In the genomic region with DNA sequence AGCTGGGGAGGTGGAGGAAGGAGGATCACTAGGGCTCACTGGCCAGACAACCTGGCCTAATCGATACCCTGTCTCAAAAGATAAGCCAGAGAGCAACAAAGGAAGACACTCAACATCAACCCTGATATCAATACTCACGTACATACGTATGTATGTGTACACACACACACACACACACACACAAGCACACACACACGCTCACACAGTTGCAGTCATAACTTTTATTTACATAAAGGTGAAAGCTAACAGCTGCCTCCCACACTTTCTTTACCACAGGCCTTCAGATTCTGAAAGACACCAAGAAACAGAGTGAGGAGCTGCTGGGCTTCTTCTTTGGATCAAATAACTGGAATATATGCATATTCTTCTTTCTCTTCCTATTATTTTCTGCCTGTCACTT, we compare ENCODE assay signal across 13 mouse cellular contexts.
"Had no signal": no experiment of that assay in that cellular context is flagged by ENCODE, and none has a peak within 500 bp of the region (broad histone marks: within the 10 kb centered on the region; RNA-seq: fewer than 3 reads in every experiment).

No protein-coding gene starts in this region.

- DNase-seq: gastrocnemius, postnatal 14 days; gastrocnemius, postnatal 36 days; heart, adult 2 months; heart, postnatal 14 days; heart, postnatal 36 days; kidney, adult 11 months; kidney, adult 2 months; kidney, adult 9 months; kidney, postnatal 14 days; kidney, postnatal 36 days; layer of hippocampus, adult 9-11 months; layer of hippocampus, postnatal 36 days; left cerebral cortex, postnatal 4 days had no signal
